Mouse (Mus musculus) granulocyte monocyte progenitor cell, adult 5-6 weeks (primary cell): ENCODE data around the gene Foxo4. TPM values are rescaled to one million over a fixed set of nuclear protein-coding genes. Genes with fewer than 3 reads are reported as not detected.

ENCODE experiments used
- ATAC-seq: replicated peaks from 2 replicates; pipeline ENCODE4 v1.8.0; 2016; ENCODE audit warnings: mild to moderate bottlenecking, moderate TSS enrichment, inconsistent platforms; ENCODE audit not compliant: poor library complexity, severe bottlenecking
- total RNA-seq, 2 experiments: library from RNA; stranded (forward) in 1 of 2; stranded (reverse) in 1 of 2; fragments of 200-712, 200-1000 nt in 1 of 2; fragments of >200 nt in 1 of 2; fragmentation: Nextera tagmentation in 1 of 2; gene quantifications; 2 replicates each; pipeline ENCODE4 v1.2.3; 2014 to 2017

Foxo4 gene
- total RNA-seq (2014; fragmentation: Nextera tagmentation) (7.0 and 14.4 TPM in 2 replicates), total RNA-seq (2017) (12.8 and 16.9 TPM in 2 replicates)

- peak; percentile 83 for ATAC-seq
Observed at GRCm38 (mm10) chrX:101253952-101254729, at the start of gene Foxo4. Foxo4 (plus strand) TSS chrX:101254528.

DNA sequence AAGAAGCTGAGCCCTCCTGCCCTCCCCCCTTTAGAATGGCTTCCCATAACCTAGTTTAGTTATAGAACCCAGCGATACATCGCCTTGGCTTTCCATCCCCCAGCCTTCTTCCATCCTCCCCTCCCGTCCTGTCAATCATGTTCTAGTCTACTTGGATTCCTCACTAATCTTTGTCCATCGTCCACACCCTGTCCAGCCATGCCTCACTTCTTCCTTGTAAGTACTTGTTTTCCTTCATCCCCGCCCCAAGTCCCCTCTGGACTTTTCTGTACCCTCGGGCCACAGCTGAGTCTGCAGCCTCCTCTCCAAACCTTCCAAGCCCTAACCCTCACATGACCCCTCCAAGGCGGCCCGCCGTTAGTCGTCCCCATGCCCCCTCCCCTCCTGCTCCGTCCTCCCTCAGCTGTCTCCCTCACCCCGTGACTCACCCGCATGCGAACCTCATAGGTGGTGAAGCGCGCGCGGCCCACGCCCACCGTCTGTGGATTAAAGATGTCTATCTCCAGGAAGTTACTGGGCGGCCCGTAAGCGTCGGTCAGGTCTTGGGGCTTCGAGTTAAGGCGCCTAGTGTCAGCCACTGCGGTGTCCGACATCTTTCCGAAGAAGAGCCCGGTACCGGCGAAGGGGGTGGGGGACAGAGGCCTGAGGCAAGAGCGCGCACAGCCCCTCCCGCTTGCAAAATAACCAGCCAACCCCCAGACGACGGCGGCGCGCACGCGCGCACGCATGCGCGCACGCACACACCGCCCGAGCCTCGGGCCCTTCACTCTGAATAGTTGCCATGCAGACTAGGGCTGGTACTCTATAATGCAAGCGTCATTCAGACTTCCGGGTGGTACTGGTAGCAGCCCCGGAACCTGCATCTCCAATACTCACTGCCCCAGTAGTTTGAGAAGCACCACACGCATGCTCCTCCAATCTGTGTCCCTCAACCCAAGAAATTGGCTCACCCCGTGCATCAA lies 32.2 kb upstream of the Foxo4 start, which contains the start of gene Snx12:
TSS of gene Snx12 (minus strand) at position 730 of the 962 bp plus-strand sequence.
- ATAC-seq = peak; percentile 99

GRCm38 (mm10) chrX:101222796-101223162 lies 31.5 kb upstream of the Foxo4 start:
- peak; percentile 10; the same call in 1 of the 2 replicates for ATAC-seq

- no peak for ATAC-seq
Observed at GRCm38 (mm10) chrX:101245011-101245410, 9.3 kb upstream of the Foxo4 start.

DNA sequence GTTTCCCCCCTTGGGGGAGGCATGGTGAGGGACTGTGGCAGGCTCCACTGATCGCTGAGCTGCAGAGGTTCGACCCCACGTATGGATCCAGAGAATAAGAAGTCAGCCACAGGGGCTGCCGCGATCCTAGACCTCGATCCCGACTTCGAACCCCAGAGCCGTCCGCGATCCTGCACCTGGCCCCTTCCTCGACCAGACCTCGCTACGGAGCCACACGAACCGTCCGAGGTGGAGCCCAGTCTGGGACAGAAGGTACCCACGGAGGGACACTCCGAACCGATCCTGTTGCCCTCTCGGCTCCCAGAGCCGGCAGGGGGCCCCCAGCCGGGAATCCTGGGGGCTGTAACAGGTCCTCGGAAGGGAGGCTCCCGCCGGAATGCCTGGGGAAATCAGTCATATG lies 412 bp downstream of the Foxo4 start:
- peak; percentile 11; the same call in 1 of the 2 replicates for ATAC-seq

GRCm38 (mm10) chrX:101256603-101257002 lies 2.3 kb downstream of the Foxo4 start:
- ATAC-seq = 0 out of 2 replicates have a peak, but pooled peaks have one; percentile 6

DNA sequence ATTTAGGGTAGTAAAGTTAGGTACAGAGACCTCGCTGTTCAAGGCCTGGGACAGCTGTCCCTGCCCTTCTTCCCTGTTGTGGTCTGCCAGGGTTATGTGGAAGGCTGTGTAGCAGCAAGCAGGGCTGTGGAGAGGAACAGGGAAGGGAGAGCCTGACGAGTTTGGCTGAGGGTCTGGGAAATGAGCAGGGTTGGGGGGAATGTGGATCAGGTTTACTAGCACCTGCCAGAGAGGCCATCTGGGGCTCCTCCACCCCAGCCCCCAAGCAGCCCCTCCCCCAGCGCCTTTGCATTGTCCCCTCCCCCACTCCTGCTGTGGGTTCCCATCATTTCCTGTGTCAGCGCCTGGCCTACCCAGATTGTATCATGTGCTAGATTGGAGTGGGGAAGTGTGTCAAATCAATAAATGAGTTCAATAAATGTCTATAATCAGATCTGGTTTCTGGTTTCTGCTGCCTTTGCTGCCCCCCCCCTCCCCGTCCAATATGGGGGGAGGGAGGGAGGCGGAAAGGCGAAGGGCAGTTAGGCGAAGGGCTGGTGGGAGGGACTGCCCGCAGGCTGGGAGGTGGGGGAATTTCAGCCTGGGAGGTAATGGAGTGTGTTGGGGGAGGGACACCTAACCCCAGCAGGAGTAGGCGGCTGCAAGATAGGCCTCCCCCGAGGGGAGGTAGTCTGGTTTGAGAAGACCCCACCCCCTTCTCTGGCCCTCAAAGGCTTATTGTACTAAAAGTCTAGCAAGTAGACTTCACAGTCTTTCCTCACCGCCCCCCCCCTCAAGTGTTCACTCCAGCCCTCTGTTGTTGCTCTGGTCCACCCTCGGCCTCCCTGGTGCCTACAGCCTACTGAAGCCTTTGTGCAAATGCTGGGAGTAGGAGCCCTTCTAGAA lies 6.4 kb downstream of the Foxo4 start:
- peak; percentile 64 for ATAC-seq

GRCm38 (mm10) chrX:101263892-101264291 lies 9.6 kb downstream of the Foxo4 start, which contains the start of gene Gm614:
Gm614 (minus strand) TSS chrX:101263992.
- no peak for ATAC-seq

DNA sequence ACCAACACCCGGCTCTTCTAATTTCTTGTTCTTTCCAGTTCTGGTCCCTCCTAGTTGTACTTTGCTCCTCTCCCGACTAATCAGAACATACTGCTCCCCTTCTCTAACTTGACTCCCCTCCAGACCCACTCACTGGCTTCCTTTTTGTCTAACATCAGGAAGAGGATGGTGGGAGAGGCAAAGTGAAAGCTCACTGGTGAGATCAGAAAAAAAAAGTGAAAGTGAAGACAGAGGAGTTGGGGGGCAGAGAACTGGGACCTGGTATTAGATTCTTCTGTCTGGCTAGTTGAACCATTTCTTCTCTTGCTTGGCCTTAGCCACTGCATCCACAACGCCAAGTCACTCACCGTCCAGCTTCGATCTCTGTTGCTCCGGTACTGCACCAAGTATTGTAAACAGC lies 12.3 kb downstream of the Foxo4 start:
- ATAC-seq = no peak

DNA sequence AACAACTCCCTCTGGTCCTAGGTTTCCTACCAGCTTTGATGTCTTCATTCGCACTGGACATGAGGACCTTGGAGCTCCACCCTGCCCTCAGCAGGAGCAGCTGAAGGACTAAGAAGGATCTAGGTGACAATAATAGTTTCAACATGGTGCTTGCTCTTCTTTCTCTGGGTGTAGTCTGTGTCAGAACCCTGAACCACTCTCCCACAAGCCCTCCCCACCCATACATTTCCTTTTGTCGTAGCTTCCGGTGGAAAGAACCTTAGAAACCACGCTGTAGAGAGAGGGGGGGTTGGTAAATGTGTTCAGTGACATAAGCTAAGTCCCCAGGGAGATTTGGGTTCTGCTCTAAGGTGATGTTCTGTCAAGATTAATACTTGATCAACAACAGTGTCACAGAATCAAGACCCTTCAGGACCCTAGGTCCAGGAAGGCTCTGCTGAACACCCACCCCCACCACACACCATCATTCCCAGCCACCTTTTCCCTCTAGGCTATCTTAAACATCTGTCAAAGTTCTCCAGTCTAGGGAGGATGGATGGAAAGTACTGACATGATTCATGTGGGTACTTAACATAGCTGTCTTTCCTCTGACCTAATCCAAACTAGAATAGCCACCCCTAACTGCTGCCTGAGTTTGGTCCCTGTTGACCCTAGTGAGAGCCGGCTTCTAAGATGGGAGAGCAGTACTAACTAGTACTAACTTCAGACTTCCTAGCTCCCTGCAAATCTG lies 13.9 kb downstream of the Foxo4 start, which contains the start of gene Il2rg:
TSS of gene Il2rg (minus strand) at position 231 of the 730 bp plus-strand sequence.
- peak; percentile 79 for ATAC-seq

DNA sequence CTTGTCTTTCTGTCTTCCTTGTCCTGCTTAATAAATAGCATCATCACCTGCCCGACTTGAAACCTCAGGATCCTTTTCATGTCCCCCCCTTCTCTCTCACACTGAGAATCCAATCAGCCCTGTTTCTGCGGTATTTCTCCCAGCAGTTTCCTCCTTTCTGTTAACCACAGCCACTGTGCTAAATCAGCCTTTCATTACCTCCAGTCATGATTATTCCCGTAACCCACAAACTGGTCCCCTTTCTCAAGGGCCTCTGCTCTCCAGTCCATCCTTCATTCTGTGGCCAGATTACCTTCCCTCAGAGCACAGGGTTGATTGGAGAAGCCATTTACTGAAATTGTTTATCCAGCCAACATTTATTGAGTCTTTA lies 14.4 kb downstream of the Foxo4 start, which contains the start of gene Gm20489:
TSS of gene Gm20489 (minus strand) at position 269 of the 370 bp plus-strand sequence.
- peak; percentile 65 for ATAC-seq

GRCm38 (mm10) chrX:101273410-101273809 lies 19.1 kb downstream of the Foxo4 start:
- no peak for ATAC-seq

- peak; percentile 99 for ATAC-seq
Observed at GRCm38 (mm10) chrX:101273875-101274738, 19.8 kb downstream of the Foxo4 start, which contains the start of gene Med12. Med12 (plus strand) TSS chrX:101274030.

DNA sequence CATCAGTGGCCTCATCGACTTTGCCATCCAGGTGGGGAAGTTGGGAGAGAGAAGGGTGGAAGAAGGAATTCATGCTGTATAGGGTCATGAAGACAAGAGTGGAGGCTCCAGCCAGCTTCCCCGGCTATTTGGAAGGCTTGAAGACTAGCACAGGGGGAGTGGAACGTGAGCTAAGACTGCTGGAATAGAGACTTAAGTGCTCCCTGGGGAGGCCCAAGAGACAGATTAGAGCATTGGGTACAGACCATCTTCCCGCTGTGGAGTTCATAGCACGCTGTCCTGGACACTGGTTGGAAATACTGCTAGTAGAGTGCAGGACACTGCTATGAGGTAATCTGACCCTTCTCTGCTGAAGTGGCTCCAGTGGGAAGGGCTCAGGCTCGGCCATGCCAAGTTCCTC lies 28.5 kb downstream of the Foxo4 start:
- ATAC-seq = no peak

DNA sequence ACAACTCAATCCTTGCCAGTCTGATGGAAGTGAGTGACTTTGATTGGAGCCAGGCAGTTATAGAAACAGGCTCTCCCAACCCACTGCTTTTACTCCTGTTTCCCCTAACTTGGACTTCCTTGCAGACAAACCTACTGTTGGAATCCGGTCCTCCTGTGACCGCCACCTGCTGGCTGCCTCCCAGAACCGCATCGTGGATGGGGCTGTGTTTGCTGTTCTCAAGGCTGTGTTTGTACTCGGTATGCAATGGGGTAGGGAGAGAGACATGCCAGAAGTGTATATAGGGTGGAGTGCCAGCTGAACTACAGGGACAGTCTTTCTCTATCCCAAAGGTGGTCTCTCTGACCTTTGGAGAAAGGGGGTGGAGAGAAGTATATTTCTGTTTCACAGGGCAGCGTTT lies 31.2 kb downstream of the Foxo4 start:
- ATAC-seq = peak; percentile 77

- ATAC-seq = no peak
Observed at GRCm38 (mm10) chrX:101285953-101286670, 31.8 kb downstream of the Foxo4 start.

GRCm38 (mm10) chrX:101287543-101287942 lies 33.2 kb downstream of the Foxo4 start:
- ATAC-seq = no peak
